Mouse (Mus musculus) megakaryocyte, embryonic 14.5 days (primary cell): ENCODE results near the gene Alas2. TPM values are rescaled to one million over a fixed set of nuclear protein-coding genes. Genes with fewer than 3 reads are reported as not detected.

ENCODE experiments used
- H3K27me3 ChIP-seq: replicated peaks from 2 replicates; pipeline ENCODE3; 2012; ENCODE audit warnings: inconsistent platforms
- H3K36me3 ChIP-seq: replicated peaks from 2 replicates; pipeline ENCODE3; 2012; ENCODE audit warnings: low read length, inconsistent platforms, mixed read lengths
- H3K4me1 ChIP-seq: 2 replicates; pipeline ENCODE4 v1.6.1; 2012; ENCODE audit warnings: inconsistent platforms
- H3K4me3 ChIP-seq: replicated peaks from 2 replicates; pipeline ENCODE3; 2012; ENCODE audit warnings: moderate library complexity, mild to moderate bottlenecking, inconsistent platforms
- H3K9me3 ChIP-seq: 2 replicates; pipeline ENCODE4 v1.6.1; 2012; ENCODE audit warnings: inconsistent platforms
- FLI1 ChIP-seq: IDR thresholded peaks from 2 replicates; pipeline ENCODE4 v1.6.1; 2012; ENCODE audit warnings: low read length, inconsistent platforms, mixed read lengths
- GATA1 ChIP-seq: IDR thresholded peaks from 3 replicates; pipeline ENCODE4 v1.6.1; 2012; ENCODE audit warnings: mixed read lengths, low read length, inconsistent platforms, borderline replicate concordance
- polyA plus RNA-seq: library from polyadenylated mRNA; stranded (reverse); fragments of >175 nt; gene quantifications from 2 replicates; pipeline ENCODE4 v1.2.3, GENCODE M21; 2012; ENCODE audit warnings: low replicate concordance; ENCODE audit not compliant: insufficient read depth

Alas2 gene
- not detected in 2 replicates for polyA plus RNA-seq

DNA sequence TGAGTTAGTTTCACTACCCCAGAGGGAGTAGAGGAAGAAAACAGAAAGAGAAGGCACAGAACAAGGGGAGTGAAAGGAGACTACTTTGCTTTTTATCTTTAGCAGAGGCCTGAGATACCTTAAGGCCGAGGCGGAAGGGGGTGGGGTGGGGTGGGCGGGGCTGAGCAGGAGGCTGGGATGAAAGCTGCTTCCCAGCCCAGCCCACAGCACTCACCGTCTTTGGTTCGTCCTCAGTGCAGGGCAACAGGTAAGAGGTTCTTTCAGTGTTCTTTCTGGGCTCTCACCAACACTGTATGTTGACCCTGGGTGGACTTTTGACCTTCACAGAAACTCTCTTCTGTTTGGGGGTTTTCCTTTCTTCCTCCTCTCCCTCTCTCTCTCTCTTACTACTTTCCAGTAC, at the start of gene Alas2:
Gene Alas2 (plus strand): TSS at position 137 of the 400 bp plus-strand sequence.
- Histone ChIP-seq H3K27me3 (peaks cover 19% of the 10 kb centered on the region), H3K36me3 (peaks cover 11% of the 10 kb centered on the region), H3K9me3 (peaks cover 6% of the 10 kb centered on the region; the same call in 1 of the 2 replicates), H3K4me1 (peaks cover 18% of the 10 kb centered on the region; the same call in 1 of the 2 replicates), H3K4me3 (no peak within 1 kb of the TSS)
- TF ChIP-seq GATA1 (no peak), FLI1 (no peak)

DNA sequence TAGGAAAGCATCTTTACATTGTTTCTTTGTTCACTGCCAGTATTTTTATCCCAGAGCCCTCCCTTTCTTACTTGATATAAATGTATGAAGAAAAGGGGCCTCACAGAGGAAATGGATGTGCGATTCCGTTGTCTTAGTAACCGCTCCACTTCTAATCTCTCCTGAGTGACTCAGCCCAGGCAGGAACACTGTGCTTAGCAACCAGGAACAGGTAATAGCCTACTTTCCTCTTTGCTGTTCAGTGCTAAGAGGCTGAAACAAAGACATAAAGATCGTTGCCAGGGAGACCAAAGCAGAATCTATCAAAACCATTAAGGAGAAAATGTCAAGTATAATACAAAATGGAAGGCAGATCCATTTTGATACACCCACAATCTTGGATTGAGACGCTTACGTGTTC, 38.5 kb upstream of the Alas2 start:
- no peaks in the 10 kb centered on the region for H3K9me3 ChIP-seq
- H3K4me3 ChIP-seq, result no peak overlapping the region
- peaks cover 1% of the 10 kb centered on the region for H3K27me3 ChIP-seq
- peaks cover 4% of the 10 kb centered on the region for H3K36me3 ChIP-seq
- peaks cover 21% of the 10 kb centered on the region; the same call in 1 of the 2 replicates for H3K4me1 ChIP-seq
- TF ChIP-seq GATA1 (no peak), FLI1 (no peak)

DNA sequence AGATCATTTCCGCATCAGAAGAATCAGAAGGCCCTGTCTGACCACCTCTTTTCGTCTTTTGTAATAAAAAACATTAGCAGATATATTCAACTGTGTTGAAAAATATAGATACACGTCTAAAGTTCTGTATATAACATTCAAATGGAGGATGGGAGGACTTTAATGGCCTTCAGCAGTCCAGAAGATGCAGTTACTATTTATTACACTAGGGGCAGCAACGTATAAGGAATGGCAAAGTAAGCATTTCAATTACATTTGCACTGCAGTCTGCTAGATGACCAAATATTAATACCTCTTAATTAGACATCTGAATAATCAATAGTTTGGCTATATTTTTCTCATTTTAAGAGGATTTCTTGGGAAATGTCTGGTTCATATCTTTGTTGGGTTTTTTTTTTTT, 36.5 kb upstream of the Alas2 start:
- Histone ChIP-seq H3K36me3 (peaks cover 4% of the 10 kb centered on the region), H3K9me3 (no peaks in the 10 kb centered on the region), H3K4me3 (no peak overlapping the region), H3K4me1 (peaks cover 21% of the 10 kb centered on the region; the same call in 1 of the 2 replicates), H3K27me3 (peaks cover 1% of the 10 kb centered on the region)
- no peak for TF ChIP-seq GATA1
- TF ChIP-seq FLI1, result no peak

DNA sequence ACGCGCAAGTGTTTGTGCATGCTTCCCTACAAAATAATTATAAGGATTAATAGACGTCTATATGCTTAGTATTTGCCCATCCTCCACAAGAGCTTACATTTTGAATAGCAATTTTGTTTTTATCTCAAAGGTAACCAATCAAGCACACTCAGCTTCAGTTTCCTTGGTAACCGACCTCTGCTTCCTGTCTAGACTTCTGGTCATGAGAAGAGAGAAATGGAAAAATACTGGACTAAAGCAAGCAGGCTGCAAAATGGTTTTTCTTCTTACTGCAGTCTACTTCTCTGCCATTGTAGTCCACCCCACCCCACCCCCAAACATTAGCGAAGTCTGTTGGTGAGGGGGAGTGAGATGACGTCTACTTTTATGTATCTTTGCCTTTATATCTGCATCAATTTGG, 35.9 kb upstream of the Alas2 start:
- Histone ChIP-seq H3K4me1 (peaks cover 21% of the 10 kb centered on the region; the same call in 1 of the 2 replicates), H3K9me3 (no peaks in the 10 kb centered on the region), H3K36me3 (peaks cover 4% of the 10 kb centered on the region), H3K4me3 (no peak overlapping the region), H3K27me3 (peaks cover 3% of the 10 kb centered on the region)
- TF ChIP-seq GATA1 (no peak), FLI1 (no peak)

DNA sequence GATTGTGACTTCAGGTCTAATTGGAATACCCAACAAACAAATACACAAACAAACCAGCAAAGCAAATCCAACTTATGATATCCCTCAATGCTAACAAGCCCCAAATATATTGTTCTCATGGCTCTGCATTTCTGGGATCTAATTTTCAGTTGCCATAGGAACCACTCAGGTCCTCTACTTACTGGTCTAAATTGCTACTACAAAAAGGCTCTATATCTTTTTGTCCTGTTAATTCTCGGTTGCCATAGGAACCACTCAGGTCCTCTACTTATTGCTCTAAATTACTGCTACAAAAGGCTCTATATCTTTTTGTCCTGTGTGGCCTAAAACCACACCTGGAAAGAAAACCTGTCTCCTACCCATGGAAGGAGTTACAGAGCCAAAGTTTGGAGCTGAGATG, 33.0 kb upstream of the Alas2 start:
- TF ChIP-seq GATA1, result no peak
- no peak for TF ChIP-seq FLI1

DNA sequence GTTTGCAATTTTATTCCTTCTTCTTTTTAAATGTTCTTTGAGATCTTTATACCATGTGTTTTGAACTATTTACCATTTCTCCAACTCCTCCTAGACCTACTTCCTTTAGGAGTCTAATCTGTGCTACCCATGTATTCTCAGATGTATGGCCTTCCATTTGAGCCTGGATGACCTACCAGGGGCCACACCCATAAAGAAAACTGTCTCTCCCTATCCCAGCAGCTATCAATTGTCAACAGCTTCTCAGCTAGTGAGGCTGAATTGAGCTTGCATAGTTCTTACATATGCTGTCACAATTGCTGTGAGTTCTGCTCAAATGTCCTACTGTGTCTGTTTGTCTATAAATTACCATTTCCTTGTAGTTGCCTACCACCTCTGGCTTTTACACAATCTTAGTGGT, 31.2 kb upstream of the Alas2 start:
- Histone ChIP-seq H3K4me3 (no peak overlapping the region), H3K36me3 (no peaks in the 10 kb centered on the region), H3K27me3 (peaks cover 3% of the 10 kb centered on the region), H3K4me1 (peaks cover 9% of the 10 kb centered on the region; the same call in 1 of the 2 replicates), H3K9me3 (no peaks in the 10 kb centered on the region)
- TF ChIP-seq FLI1 (no peak), GATA1 (no peak)

More for the DNA sequence above, 33.0 kb upstream of the Alas2 start:
- Histone ChIP-seq H3K9me3 (no peaks in the 10 kb centered on the region), H3K36me3 (no peaks in the 10 kb centered on the region), H3K27me3 (peaks cover 3% of the 10 kb centered on the region), H3K4me1 (peaks cover 16% of the 10 kb centered on the region; the same call in 1 of the 2 replicates), H3K4me3 (no peak overlapping the region)

DNA sequence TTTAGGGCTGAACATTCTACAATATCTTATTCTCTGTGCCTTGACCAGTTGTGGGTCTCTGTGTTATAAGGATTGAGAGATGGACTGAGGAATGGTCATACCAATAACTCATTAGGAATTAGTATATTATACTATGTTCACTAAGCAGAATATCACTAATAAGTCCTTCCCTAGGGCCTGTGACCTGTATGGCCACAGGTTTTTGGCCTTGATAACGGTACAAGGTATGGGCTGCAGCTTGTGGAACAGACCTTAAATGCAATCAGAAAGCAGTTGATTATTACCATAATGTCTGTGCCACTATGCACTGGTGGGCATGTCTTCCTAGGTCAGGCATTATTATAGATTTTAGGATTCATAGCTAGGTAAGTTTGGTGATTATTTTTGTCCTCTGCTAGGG, 30.7 kb upstream of the Alas2 start:
- Histone ChIP-seq H3K27me3 (peaks cover 3% of the 10 kb centered on the region), H3K4me1 (peaks cover 4% of the 10 kb centered on the region; the same call in 1 of the 2 replicates), H3K9me3 (no peaks in the 10 kb centered on the region), H3K36me3 (no peaks in the 10 kb centered on the region), H3K4me3 (no peak overlapping the region)
- TF ChIP-seq FLI1 (no peak), GATA1 (no peak)

DNA sequence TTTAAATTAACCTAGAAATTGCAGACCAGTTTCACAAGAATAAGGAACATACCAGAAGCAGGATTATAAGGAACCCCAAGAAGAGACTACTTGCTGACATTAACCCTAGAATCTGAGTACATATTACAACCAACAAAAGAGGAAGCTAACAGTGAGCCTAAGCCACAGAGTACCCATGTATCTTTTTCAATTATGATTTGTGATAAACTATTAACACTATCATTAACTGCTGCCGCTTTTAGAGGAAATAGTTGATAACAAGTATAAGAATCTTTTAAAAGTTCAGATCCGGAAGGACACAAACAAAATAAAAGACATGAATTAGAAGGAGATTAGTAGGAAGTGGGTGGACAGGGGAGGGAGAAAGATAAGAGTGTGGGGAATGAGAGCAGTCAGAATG, 7.1 kb upstream of the Alas2 start:
- Histone ChIP-seq H3K36me3 (peaks cover 6% of the 10 kb centered on the region), H3K27me3 (peaks cover 3% of the 10 kb centered on the region), H3K4me1 (no peaks in the 10 kb centered on the region; the same call in 1 of the 2 replicates), H3K9me3 (peaks cover 20% of the 10 kb centered on the region; the same call in 1 of the 2 replicates), H3K4me3 (no peak overlapping the region)
- TF ChIP-seq FLI1 (no peak), GATA1 (no peak)

DNA sequence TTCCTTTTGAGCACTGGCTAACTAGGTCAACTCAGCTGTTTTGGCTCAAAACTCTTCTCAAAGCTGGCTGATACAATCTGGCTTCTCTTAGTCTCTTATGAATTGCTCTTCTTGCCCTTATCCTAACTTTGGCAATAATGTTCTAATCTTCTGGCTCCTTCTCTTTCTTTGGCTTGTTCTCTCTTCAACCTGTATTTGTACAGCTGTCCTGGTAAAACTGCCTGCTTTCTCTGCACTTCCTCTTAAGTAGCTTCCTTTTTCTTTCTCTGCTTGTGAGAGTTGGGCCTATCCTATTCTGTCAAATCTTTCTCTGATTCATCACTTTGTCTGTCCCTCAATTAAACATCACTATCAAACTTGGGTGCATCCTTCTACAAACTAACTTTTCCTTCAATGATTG, 5.5 kb upstream of the Alas2 start:
- TF ChIP-seq FLI1 (no peak), GATA1 (no peak)
- Histone ChIP-seq H3K4me1 (no peaks in the 10 kb centered on the region; the same call in 1 of the 2 replicates), H3K9me3 (peaks cover 20% of the 10 kb centered on the region; the same call in 1 of the 2 replicates), H3K27me3 (peaks cover 3% of the 10 kb centered on the region), H3K4me3 (no peak overlapping the region), H3K36me3 (peaks cover 6% of the 10 kb centered on the region)

DNA sequence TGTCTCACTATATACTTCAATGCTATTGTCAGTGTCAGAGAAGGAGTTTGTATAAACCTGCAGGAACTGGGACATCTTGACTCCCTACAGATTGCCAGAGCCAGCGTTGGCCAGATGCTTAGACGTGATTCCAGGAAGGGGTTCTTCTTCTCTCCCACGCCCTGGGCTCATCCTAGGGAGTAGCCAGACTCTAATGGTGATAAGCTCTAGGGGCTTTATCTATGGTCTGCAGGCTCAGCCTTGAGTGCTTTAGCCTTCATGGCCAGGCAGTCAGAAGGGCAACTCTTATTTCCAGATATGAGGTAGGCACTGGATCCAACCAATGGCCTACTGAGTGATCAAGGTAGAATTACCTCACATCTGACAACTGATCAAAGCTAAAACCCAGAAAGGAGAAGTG, 2.5 kb downstream of the Alas2 start:
- H3K27me3 ChIP-seq, result peaks cover 26% of the 10 kb centered on the region
- no peak for TF ChIP-seq FLI1
- TF ChIP-seq GATA1, result no peak
- H3K9me3 ChIP-seq, result no peaks in the 10 kb centered on the region
- peaks cover 16% of the 10 kb centered on the region for H3K36me3 ChIP-seq
- H3K4me1 ChIP-seq, result peaks cover 21% of the 10 kb centered on the region; the same call in 1 of the 2 replicates
- H3K4me3 ChIP-seq, result no peak overlapping the region
